Mouse (Mus musculus) frontal cortex, adult 2 months (tissue): ENCODE measurements around the gene Plac9b. TPM values are rescaled to one million over a fixed set of nuclear protein-coding genes. Genes with fewer than 3 reads are reported as not detected.
"Not testable (repeated sequence)": the region's sequence is repeated elsewhere in the genome, so short reads cannot be mapped to it uniquely, and the experiment has no call there.

Source experiments
- DNase-seq, 2 experiments: peaks; one replicate each; pipeline ENCODE4 v3.0.0; 2022; ENCODE audit warnings: low spot score in 1 of 2; ENCODE audit errors: extremely low spot score in 1 of 2
- polyA plus RNA-seq: library from polyadenylated mRNA; depleted of rRNA; stranded (reverse); fragments of >200 nt; gene quantifications from 2 replicates; pipeline ENCODE4 v1.2.3, GENCODE M21; 2012; rRNA removed

Gene Plac9b
- 4.0 and 4.6 TPM in 2 replicates for polyA plus RNA-seq

DNA sequence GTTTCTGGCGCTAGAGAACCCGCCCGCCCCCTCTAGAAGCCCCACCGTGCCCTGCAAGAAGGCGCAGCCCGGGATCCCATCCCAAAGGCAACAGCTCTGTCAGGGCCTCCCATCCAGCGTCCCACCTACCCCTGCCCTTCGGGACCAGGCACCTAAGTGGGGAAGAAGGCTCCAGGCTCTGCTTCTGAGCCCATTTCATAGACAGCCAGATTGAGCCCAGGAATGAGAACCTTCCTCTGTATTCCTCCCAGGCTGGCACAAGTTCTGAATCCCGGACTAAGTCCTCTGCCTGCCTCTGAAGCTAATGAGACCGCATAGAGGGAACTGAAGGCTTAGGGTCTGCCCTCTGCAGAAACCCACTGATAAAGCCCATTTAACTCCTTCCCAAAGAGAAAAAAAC lies at the start of gene Plac9b:
Gene Plac9b (minus strand): TSS at position 101 of the 400 bp plus-strand sequence.
- DNase-seq: not testable (repeated sequence)

DNA sequence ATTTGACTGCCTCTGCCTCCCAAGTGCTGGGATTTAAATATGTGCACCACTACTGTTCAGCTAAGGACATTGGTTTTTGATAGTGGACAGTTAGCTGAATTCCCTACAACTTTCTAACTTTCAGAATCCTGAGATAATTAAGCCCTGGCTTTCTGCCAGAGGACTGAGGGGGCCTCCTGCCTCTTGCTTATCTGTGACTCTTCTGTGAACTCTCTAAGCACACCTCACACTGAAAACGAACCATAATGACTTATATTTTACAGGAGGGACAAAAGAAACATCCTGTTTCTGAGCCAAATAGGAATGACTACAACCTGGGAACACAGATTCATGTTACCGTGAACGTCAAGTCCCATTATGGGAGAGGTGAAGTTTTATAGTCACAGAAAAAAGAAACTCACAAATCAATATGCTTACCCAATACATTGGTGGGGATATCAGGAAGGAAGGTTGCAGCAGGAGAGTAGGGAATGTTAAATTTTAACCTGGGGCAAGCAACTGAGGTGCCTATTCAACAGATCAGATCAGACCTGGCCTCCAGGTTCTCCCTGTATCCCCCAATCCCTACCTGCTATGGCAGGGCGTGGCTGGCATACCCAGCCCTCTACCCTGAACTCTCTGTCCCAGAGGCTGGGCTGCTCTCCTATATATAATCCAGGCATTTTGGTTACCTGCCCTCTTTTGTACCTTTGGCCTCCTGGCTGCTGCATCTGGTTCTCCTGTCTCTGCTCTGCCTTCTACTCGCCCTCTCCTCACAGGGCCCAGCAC lies 34.1 kb upstream of the Plac9b start:
- not testable (repeated sequence) for DNase-seq

DNA sequence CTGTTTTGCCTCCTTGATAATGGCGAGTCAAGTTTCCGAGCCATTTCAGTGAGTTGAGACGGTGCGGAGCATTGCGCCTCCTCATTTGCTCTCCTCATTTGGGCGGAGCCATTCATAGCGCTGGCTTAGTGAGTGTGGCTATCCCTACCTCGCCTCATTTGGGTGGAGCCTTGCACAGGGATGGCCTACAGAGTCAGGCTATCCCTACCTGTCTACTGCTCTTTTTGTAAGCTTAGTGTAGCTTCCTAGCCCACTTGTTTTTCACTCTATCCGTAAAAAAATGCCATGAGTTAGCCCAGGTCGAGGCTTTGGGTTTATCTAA lies 24.6 kb upstream of the Plac9b start, which contains the start of gene Tmem254b:
Gene Tmem254b (minus strand): TSS at position 116 of the 322 bp plus-strand sequence.
- not testable (repeated sequence) for DNase-seq

DNA sequence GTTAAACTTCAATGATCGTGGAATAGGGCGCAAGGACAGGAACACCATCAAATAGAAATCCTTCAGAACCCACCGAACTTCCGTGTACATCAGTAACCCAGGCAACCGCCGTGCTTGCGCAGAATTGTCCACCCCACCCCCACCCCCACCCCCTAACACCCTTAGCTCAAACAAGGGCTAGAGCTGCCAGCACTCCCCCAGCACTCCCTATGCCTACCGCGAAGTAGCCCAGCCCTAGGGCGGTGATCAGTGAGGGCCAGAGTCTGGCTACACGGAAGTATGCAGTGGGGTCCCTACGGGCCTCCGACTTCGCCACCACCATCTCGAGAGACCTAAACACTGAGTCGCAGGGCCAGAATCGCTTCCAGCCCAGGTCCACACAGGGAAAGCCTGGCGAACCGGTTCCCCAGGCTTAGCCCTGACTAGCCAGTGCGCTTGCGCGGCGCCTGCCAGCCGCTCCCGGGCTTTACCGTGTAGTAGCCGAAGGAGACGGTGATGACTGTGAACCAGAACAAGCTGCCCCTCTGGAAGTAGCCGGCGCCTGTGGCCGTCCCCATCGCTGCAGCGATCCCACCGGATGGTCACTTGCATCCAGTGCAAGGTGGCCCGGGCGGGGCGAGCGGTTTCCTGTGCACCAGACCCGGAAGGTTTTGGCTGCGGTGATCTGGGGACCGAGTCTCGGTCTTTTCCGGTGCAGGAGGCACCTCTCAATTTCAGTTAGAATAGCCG lies 24.1 kb upstream of the Plac9b start:
- not testable (repeated sequence) for DNase-seq

DNA sequence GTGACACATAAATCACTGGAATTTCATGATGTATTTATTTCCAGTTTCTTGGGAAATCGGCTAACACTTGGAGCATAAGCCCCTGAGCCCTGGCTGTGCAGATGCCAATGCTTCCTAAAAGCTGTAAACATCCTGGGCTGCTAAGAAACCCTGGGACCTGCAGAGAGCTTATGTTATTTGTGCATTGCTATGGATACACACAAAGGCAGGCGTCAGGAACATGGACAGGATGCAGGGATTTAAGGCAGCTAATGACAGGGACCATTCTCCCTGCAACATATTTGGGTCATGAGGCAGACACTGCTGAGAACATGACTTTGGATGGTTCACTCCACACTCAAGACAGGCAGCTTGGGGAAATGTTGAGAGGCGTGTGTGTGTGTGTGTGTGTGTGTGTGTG lies 15.6 kb upstream of the Plac9b start:
- not testable (repeated sequence) for DNase-seq

DNA sequence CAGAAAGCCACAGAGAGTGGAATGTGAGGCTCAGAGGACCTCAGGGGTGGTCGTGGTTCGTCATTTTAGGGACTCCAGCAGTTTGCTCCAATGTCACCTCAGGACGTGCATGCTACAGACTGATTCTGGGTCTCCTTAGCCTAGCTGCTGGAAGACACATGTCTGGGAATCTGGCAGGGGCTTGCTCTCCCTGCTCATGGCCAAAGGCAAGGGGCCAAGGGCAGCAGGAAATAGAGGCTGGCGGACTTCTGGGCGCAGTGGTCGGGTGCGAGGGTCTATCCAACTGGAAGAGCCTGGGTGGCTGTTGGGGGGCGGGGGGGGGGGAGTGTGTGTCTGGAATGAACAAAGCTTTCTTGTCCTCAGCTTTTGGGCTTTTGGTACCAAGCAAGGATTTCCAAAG lies 6.1 kb upstream of the Plac9b start:
- DNase-seq: not testable (repeated sequence)

DNA sequence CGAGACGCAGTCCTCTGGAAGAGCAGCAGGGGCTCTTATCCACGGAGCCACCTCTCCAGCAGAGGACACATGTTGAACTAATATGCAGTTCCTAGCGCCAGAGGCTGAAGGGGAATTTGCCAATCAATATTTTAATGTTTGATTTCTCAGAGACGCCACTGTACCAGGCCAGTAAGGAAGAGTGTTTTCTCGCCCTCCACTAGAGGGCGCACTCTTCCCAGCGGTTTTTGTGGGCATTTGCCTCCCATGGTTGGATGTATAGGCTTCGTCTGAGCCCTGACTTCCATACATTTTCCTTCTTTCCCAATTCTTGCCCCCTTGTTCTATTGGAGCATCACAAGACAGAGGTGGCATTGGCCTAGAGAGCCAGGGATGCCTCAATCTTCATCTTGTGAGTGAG lies 4.4 kb upstream of the Plac9b start:
- DNase-seq: not testable (repeated sequence)

DNA sequence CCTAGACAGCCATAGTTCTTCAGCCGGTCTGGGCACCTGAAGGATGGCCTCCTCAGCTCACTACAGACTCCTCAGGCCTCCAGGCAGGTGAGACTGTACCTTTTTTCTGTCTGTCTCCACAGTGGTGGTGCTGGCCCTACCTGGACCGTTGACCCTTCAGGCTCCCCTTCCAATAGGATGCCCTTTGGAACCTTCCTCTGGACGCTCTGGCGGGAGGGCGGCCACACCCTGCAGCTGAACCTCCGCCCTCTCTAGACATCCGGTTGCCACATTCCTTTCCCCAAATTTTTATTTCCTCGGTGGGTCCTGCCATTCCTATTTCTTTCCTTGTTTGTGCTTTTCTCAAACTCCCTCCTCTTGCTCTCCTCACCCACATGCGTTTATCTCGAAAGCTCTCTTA lies 620 bp downstream of the Plac9b start:
- not testable (repeated sequence) for DNase-seq

DNA sequence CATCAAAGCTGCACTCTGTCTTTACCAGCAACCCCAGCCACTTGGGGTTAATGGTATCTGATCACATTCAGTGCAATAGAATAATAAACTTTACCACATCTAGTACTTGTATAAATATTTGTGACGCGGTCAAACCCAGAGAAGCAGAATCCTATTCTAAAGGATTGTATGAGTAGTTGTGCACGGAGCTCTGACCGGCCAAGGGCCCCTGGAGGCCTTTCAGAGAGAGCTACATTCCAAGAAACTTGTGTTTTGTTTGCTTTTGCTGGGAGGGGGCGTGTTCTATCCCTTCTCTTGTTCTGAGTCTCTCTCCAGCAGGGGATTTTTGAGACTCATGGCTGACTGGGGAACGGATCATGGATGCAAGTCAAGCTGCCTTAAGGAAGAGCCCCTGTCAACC lies 7.3 kb downstream of the Plac9b start:
- not testable (repeated sequence) for DNase-seq

DNA sequence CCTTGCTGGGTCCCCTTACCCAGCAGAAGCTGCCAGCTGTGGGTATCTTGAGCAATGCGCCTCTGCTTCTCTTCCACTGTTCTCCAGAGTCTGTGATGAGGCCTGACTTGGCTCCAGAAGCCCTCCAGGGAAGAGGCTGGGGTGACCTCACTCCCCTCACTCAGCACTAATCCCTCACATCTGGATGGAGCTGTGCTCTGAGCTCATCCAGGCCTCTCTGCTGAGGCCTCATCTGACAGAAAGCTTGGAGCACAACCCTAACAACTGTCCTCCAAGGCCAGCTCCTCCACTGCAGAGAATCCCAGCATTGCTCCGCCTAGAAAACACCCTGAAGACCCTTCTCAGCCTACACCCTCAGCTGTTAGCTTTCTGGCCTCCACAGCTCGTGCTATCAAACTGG lies 8.3 kb downstream of the Plac9b start:
- DNase-seq: not testable (repeated sequence)

DNA sequence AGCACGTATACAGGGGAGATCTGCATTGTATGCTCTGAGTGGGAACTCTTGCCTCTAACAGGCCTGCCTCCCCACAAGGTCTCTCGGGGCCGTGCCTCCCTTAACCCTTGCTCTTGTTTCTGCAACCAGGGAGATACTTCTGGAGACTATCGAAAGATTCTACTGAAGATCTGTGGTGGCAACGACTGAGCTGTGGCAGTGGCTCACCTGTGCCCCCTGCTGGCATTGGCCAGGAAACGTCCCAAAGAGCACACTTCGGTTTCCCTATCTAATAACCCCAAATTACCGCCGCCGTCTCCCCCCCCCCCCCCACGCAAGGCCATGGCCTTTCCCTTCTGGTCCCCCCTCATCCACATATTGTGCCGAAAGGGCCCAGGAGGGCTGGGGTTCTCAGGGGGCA lies 17.0 kb downstream of the Plac9b start:
- DNase-seq: not testable (repeated sequence)

DNA sequence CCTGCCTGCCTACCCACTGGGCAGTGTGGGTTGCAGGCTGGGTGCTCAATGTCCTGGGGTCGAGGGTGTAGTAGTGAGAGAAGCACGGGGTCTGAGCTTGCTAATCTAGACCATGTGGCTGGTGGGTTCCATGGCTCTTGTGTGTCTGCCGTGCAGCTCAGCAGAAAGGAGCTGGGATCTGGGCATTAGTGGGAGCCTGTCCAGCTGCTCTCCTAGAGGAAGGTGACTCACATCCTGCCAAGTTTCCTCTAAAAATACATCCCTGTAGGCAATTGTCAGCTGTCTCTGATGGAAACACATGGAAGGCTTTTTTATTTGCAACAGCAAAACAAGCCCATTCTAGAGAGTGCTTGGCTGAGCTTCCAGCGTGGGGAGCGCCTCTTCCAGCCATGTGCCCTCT lies 19.9 kb downstream of the Plac9b start:
- DNase-seq: not testable (repeated sequence)

DNA sequence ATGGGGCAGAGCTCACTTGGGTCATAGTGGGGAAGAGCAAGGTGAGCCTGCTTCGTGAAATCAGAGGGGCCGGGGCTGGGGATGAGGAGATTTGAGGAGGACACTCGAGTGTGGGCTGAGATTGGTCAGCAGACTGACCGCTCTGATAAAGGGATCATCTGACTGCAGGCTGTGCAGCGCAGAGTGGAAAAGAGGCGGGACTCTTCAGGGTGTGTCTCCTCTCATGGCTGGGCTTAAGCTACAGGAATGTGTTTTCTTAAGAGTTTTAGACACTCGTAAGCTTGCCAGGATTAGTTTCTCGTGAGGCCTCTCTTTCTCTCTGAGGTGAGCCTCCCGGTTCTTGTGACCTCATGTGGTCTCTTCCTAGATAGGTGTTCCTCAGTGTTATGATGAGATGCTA lies 21.1 kb downstream of the Plac9b start:
- not testable (repeated sequence) for DNase-seq

DNA sequence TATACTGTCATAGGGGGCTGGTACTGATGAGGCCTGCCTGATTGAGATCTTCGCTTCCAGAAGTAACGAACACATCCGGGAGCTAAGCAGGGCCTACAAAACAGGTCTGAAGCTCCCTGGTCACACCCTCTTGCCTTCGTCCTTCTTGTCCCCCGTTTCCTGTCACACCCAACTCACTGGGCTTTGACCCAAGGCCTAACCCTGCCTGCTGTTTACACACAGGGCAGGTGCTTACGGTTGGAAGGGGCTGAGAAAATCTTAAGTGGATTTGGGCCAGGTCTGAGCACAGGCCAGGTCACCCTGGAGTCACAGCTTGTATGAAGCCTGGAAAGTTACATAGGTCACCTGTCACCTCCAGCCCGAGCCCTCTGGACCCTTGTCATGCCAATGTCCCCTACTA lies 26.2 kb downstream of the Plac9b start:
- DNase-seq: not testable (repeated sequence)

DNA sequence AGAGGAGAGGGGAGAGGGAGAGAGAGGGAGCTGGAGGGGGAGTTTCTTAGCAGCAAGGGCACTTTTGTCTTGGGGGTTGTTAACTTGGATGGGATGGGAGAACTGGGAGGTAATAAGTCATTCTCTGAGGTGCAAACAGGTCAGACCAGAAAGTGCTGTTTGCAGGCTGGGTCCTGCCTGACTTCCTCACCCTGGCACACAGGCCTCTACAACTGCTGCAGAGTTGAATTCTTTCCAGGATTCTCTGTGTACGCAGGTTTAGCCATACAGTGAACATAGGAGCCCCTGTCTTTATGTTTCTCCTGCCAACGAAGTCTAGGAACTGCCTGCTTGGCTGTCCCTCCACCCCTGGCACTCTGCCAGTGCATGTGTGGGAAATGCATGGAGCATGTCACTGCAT lies 35.2 kb downstream of the Plac9b start:
- not testable (repeated sequence) for DNase-seq

DNA sequence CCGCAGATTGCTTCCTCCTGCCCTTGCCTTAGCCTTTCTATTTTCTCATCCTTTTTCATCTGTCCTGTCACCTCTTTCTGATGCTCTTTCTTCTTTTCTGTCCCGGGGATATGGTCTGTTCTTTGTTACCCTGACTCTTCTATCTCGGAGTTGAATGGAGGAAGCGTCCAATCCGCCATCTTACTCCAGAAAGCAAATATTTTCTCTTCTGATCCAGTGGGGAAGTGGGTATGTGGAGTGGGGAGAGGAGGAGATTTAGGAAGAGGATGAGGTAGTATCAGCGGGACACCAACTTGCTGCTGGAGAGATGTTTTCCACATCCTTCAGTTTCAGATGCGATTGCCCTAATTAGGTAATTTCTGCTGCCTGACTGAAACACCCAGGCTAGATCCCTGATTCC lies 63.2 kb downstream of the Plac9b start:
- DNase-seq: not testable (repeated sequence)

DNA sequence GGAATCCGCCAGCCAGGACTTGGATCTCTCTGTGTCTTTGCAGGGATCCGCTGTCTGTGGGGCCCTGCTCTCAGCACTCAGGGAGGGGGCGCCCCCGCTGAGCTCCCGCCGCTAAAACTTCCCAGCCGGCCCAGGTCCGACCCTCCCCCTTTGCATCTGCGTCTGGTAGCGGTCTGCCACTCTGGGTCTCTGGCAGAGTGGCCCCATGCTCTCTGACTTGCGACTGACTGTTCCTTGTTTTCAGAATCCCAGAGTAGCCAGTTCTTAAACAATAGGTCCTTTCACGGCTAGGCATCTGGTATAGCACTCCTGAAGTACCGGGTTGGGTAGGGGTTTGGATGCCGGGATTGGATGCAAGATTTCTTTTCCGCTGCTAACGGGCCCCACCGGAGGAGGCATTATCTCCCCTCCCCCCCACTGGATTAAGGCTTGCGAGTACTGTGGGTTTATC lies 63.7 kb downstream of the Plac9b start:
- DNase-seq: not testable (repeated sequence)

DNA sequence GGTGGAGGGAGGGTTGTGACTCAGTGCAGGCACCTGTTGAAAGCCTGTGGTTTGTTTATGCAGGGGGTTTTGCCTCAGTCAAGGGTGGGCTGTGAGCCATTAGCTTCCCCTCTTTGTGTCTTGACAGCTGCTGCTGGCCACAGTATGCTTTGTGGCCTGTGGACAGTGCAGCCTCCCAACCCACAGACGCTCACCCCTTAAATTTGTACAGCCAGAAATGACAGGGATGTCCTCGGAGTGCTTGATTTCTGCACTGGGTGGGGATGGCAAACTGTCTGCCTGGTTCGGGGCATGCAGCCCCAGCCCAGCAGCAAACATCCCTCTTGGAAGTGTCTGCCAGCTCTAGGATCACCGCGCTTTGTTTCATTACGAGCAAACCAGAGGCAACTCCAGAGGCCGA lies 64.1 kb downstream of the Plac9b start, which contains the start of gene Duxbl2:
Gene Duxbl2 (plus strand): TSS at position 200 of the 400 bp plus-strand sequence.
- not testable (repeated sequence) for DNase-seq
